Mouse (Mus musculus): ENCODE measurements around the gene Fam234b. TPM values are rescaled to one million over a fixed set of nuclear protein-coding genes. Genes with fewer than 3 reads are reported as not detected.
A peak's percentile ranks its signal among the peaks of the same experiment; 100 is the strongest.

Fam234b gene
- polyA plus RNA-seq, 1 experiment = 357 TPM

GRCm38 (mm10) chr6:135190122-135190521 lies 7.7 kb upstream of the Fam234b start:
- WGBS = 76% methylated on average over 6 of the region's 6 CpGs
- no peak overlapping the region for H3K27ac ChIP-seq (ENCODE audit: insufficient read depth, low read depth, low read length)
- peaks cover 6% of the 10 kb centered on the region for H3K4me1 ChIP-seq (ENCODE audit: control insufficient read depth, insufficient read depth, low read length)
- no peak for TF ChIP-seq POLR2A (IDR thresholded peaks at IDR 0.05; ENCODE audit: insufficient read depth, low read depth, low read length)
- no peak for TF ChIP-seq CTCF (IDR thresholded peaks at IDR 0.05; ENCODE audit: insufficient read depth, low read depth, low read length)
- no peak overlapping the region for H3K4me3 ChIP-seq (ENCODE audit: insufficient read depth, low read depth, low read length)

- no peak for TF ChIP-seq POLR2A (IDR thresholded peaks at IDR 0.05; ENCODE audit: insufficient read depth, low read depth, low read length)
- no peak for TF ChIP-seq CTCF (IDR thresholded peaks at IDR 0.05; ENCODE audit: insufficient read depth, low read depth, low read length)
- H3K4me3 ChIP-seq (ENCODE audit: insufficient read depth, low read depth, low read length) = no peak overlapping the region
- peaks cover 6% of the 10 kb centered on the region for H3K4me1 ChIP-seq (ENCODE audit: control insufficient read depth, insufficient read depth, low read length)
- no peak overlapping the region for H3K27ac ChIP-seq (ENCODE audit: insufficient read depth, low read depth, low read length)
- WGBS = 90% methylated on average over 1 of the region's 1 CpGs
Observed at GRCm38 (mm10) chr6:135191906-135192305, 5.9 kb upstream of the Fam234b start.

GRCm38 (mm10) chr6:135192993-135193392 lies 4.8 kb upstream of the Fam234b start:
- TF ChIP-seq POLR2A (IDR thresholded peaks at IDR 0.05; ENCODE audit: insufficient read depth, low read depth, low read length) (no peak), CTCF (IDR thresholded peaks at IDR 0.05; ENCODE audit: insufficient read depth, low read depth, low read length) (no peak)
- H3K27ac ChIP-seq (ENCODE audit: insufficient read depth, low read depth, low read length) = peak overlapping the region; percentile 77
- WGBS = 47% methylated on average over 8 of the region's 8 CpGs

GRCm38 (mm10) chr6:135193733-135194132 lies 4.0 kb upstream of the Fam234b start:
- no peak overlapping the region for H3K27ac ChIP-seq (ENCODE audit: insufficient read depth, low read depth, low read length)
- peaks cover 10% of the 10 kb centered on the region for H3K4me1 ChIP-seq (ENCODE audit: control insufficient read depth, insufficient read depth, low read length)
- no peak overlapping the region for H3K4me3 ChIP-seq (ENCODE audit: insufficient read depth, low read depth, low read length)
- WGBS = 69% methylated on average over 4 of the region's 4 CpGs
- no peak for TF ChIP-seq POLR2A (IDR thresholded peaks at IDR 0.05; ENCODE audit: insufficient read depth, low read depth, low read length)
- no peak for TF ChIP-seq CTCF (IDR thresholded peaks at IDR 0.05; ENCODE audit: insufficient read depth, low read depth, low read length)

More at GRCm38 (mm10) chr6:135192993-135193392, 4.8 kb upstream of the Fam234b start:
- Histone ChIP-seq H3K4me3 (ENCODE audit: insufficient read depth, low read depth, low read length) (no peak overlapping the region), H3K4me1 (ENCODE audit: control insufficient read depth, insufficient read depth, low read length) (peaks cover 10% of the 10 kb centered on the region)

GRCm38 (mm10) chr6:135194907-135195306 lies 2.9 kb upstream of the Fam234b start:
- Histone ChIP-seq H3K4me3 (ENCODE audit: insufficient read depth, low read depth, low read length) (no peak overlapping the region), H3K27ac (ENCODE audit: insufficient read depth, low read depth, low read length) (no peak overlapping the region), H3K4me1 (ENCODE audit: control insufficient read depth, insufficient read depth, low read length) (peaks cover 10% of the 10 kb centered on the region)
- WGBS = 76% methylated on average over 4 of the region's 4 CpGs
- TF ChIP-seq POLR2A (IDR thresholded peaks at IDR 0.05; ENCODE audit: insufficient read depth, low read depth, low read length) = no peak
- TF ChIP-seq CTCF (IDR thresholded peaks at IDR 0.05; ENCODE audit: insufficient read depth, low read depth, low read length) = no peak

GRCm38 (mm10) chr6:135196707-135197106 lies 1.1 kb upstream of the Fam234b start:
- H3K4me1 ChIP-seq (ENCODE audit: control insufficient read depth, insufficient read depth, low read length) = peaks cover 17% of the 10 kb centered on the region
- H3K4me3 ChIP-seq (ENCODE audit: insufficient read depth, low read depth, low read length) = no peak overlapping the region
- WGBS = 89% methylated on average over 8 of the region's 8 CpGs
- no peak overlapping the region for H3K27ac ChIP-seq (ENCODE audit: insufficient read depth, low read depth, low read length)
- no peak for TF ChIP-seq POLR2A (IDR thresholded peaks at IDR 0.05; ENCODE audit: insufficient read depth, low read depth, low read length)
- no peak for TF ChIP-seq CTCF (IDR thresholded peaks at IDR 0.05; ENCODE audit: insufficient read depth, low read depth, low read length)

GRCm38 (mm10) chr6:135197446-135197845 lies 331 bp upstream of the Fam234b start:
- Histone ChIP-seq H3K4me3 (ENCODE audit: insufficient read depth, low read depth, low read length) (peak overlapping the region; percentile 94), H3K4me1 (ENCODE audit: control insufficient read depth, insufficient read depth, low read length) (peaks cover 17% of the 10 kb centered on the region), H3K27ac (ENCODE audit: insufficient read depth, low read depth, low read length) (no peak overlapping the region)
- 11% methylated on average over 7 of the region's 7 CpGs for WGBS
- no peak for TF ChIP-seq CTCF (IDR thresholded peaks at IDR 0.05; ENCODE audit: insufficient read depth, low read depth, low read length)
- no peak for TF ChIP-seq POLR2A (IDR thresholded peaks at IDR 0.05; ENCODE audit: insufficient read depth, low read depth, low read length)

- peak overlapping the region; percentile 79; the same call in 1 of the 2 replicates for H3K27ac ChIP-seq (ENCODE audit: insufficient read depth, low read depth, low read length)
- no peak for TF ChIP-seq CTCF (IDR thresholded peaks at IDR 0.05; ENCODE audit: insufficient read depth, low read depth, low read length)
- TF ChIP-seq POLR2A (IDR thresholded peaks at IDR 0.05; ENCODE audit: insufficient read depth, low read depth, low read length) = no peak
- peaks cover 13% of the 10 kb centered on the region for H3K4me1 ChIP-seq (ENCODE audit: control insufficient read depth, insufficient read depth, low read length)
- WGBS = 11% methylated on average over 6 of the region's 6 CpGs
- H3K4me3 ChIP-seq (ENCODE audit: insufficient read depth, low read depth, low read length) = no peak overlapping the region
Observed at GRCm38 (mm10) chr6:135198726-135199125, 949 bp downstream of the Fam234b start.

- WGBS = 48% methylated on average over 16 of the region's 16 CpGs
- TF ChIP-seq CTCF (IDR thresholded peaks at IDR 0.05; ENCODE audit: insufficient read depth, low read depth, low read length) (no peak), POLR2A (IDR thresholded peaks at IDR 0.05; ENCODE audit: insufficient read depth, low read depth, low read length) (no peak)
- Histone ChIP-seq H3K4me3 (ENCODE audit: insufficient read depth, low read depth, low read length) (peak overlapping the region; percentile 40), H3K4me1 (ENCODE audit: control insufficient read depth, insufficient read depth, low read length) (peaks cover 20% of the 10 kb centered on the region), H3K27ac (ENCODE audit: insufficient read depth, low read depth, low read length) (peak overlapping the region; percentile 83)
Observed at GRCm38 (mm10) chr6:135200122-135200957, 2.6 kb downstream of the Fam234b start.
